Mouse (Mus musculus) gastrocnemius, postnatal 36 days (tissue): Measurements from ENCODE around the gene Axin1. TPM values are rescaled to one million over a fixed set of nuclear protein-coding genes. Genes with fewer than 3 reads are reported as not detected.

Experiments used
- DNase-seq, 2 experiments: peaks; one replicate each; pipeline ENCODE4 v3.0.0; 2022
- intact Hi-C: fragments of 180-260 bp; cut with DNase I; formaldehyde crosslinking; loops from one replicate; pipeline ENCODE4 v1.15.1; 2025
- total RNA-seq, 2 experiments: library from RNA; stranded (reverse); gene quantifications; 2 replicates each; pipeline ENCODE4 v1.2.3; 2021

The Axin1 gene
- total RNA-seq, 2 experiments from 2014 or later, result 13.0 to 14.7 TPM

- DNase-seq, result no peak
- intact Hi-C loops, result loop anchor here (5.0 kb wide), 1 partner anchor 34 kb away; the partner anchor contains the start of gene Pdia2
Measured at GRCm38 (mm10) chr17:26231156-26231555, 92.7 kb downstream of the Axin1 start.

- no peak for DNase-seq
- intact Hi-C loops, result loop anchor here (5.0 kb wide), 1 partner anchor 36 kb away; the partner anchor contains the start of gene Pdia2
Measured at GRCm38 (mm10) chr17:26232863-26233262, 94.4 kb downstream of the Axin1 start.

GRCm38 (mm10) chr17:26234386-26234785 lies 95.9 kb downstream of the Axin1 start:
- DNase-seq, result no peak
- intact Hi-C loops, result loop anchor here (5.0 kb wide), 1 partner anchor 37 kb away; the partner anchor contains the start of gene Pdia2

- no peak for DNase-seq
- intact Hi-C loops, result no loop called here
Measured at GRCm38 (mm10) chr17:26235077-26235815, 96.8 kb downstream of the Axin1 start.

GRCm38 (mm10) chr17:26237667-26238066 lies 99.2 kb downstream of the Axin1 start:
- intact Hi-C loops, result no loop called here
- DNase-seq, result no peak

GRCm38 (mm10) chr17:26239551-26239950 lies 101.1 kb downstream of the Axin1 start:
- intact Hi-C loops, result no loop called here
- DNase-seq, result no peak

GRCm38 (mm10) chr17:26240120-26240790 lies 101.8 kb downstream of the Axin1 start:
- intact Hi-C loops, result loop anchor here (5.0 kb wide), 1 partner anchor 118 kb away; the partner anchor contains the start of gene Mrpl28
- no peak for DNase-seq

- no peak for DNase-seq
- intact Hi-C loops, result loop anchor here (5.0 kb wide), 1 partner anchor 119 kb away; the partner anchor contains the start of gene Mrpl28
Measured at GRCm38 (mm10) chr17:26240990-26241389, 102.5 kb downstream of the Axin1 start.

GRCm38 (mm10) chr17:26243471-26244100 lies 105.1 kb downstream of the Axin1 start:
- intact Hi-C loops, result loop anchor here (5.0 kb wide), 1 partner anchor 121 kb away; the partner anchor contains the start of gene Mrpl28
- peak in 1 of 2 experiments; percentile 66 for DNase-seq

- peak; percentile 88 to 92 for DNase-seq
- intact Hi-C loops, result loop anchor here (5.0 kb wide), 1 partner anchor 122 kb away; the partner anchor contains the start of gene Mrpl28
Measured at GRCm38 (mm10) chr17:26244101-26244841, 105.8 kb downstream of the Axin1 start, which contains the start of gene Fam234a. Fam234a (minus strand) TSS chr17:26244242.

Other genes starting within 250 kb of the Axin1 start
- gene Rab40c, start 219.0 kb upstream of the Axin1 start, total RNA-seq, result 10 to 100 TPM in 1 of 2 experiments, 1 to 10 TPM in 1; 8.5 to 10.8 TPM
- 10 to 100 TPM; 24.1 to 27.4 TPM for gene Pigq, start 193.8 kb upstream of the Axin1 start, total RNA-seq
- not detected for gene Nhlrc4, start 193.7 kb upstream of the Axin1 start, total RNA-seq
- gene A930017K11Rik, start 186.1 kb upstream of the Axin1 start, total RNA-seq, result not detected
- gene Capn15, start 152.9 kb upstream of the Axin1 start, total RNA-seq, result 1 to 10 TPM; 5.4 to 6.5 TPM
- gene Rab11fip3, start 69.1 kb upstream of the Axin1 start, total RNA-seq, result 10 to 100 TPM; 57.9 to 61.5 TPM
- 1 to 10 TPM; 2.3 to 2.8 TPM for gene Decr2, start 48.4 kb upstream of the Axin1 start, total RNA-seq
- 1 to 10 TPM; 1.0 to 1.7 TPM for gene Nme4, start 43.1 kb upstream of the Axin1 start, total RNA-seq
- gene Tmem8, start 25.4 kb upstream of the Axin1 start, total RNA-seq, result 1 to 10 TPM in 1 of 2 experiments, under 1 TPM in 1; 0.69 to 1.4 TPM
- gene Mrpl28, start 15.2 kb upstream of the Axin1 start, total RNA-seq, result 10 to 100 TPM; 55.9 to 60.6 TPM
- not detected for gene Pdia2, start 60.4 kb downstream of the Axin1 start, total RNA-seq
- gene Rgs11, start 64.3 kb downstream of the Axin1 start, total RNA-seq, result 1 to 10 TPM; 1.0 to 1.1 TPM
- 1 to 10 TPM in 1 of 2 experiments, under 1 TPM in 1; 0.42 to 1.3 TPM for gene Arhgdig, start 69.1 kb downstream of the Axin1 start, total RNA-seq
- gene Fam234a, start 105.6 kb downstream of the Axin1 start, total RNA-seq, result 10 to 100 TPM; 65.5 to 66.9 TPM
- 10 to 100 TPM in 1 of 2 experiments, 1 to 10 TPM in 1; 9.9 to 10.8 TPM for gene Luc7l, start 114.2 kb downstream of the Axin1 start, total RNA-seq